Mouse (Mus musculus): ENCODE measurements around the gene Hormad2. TPM values are rescaled to one million over a fixed set of nuclear protein-coding genes. Genes with fewer than 3 reads are reported as not detected.
A peak's percentile ranks its signal among the peaks of the same experiment; 100 is the strongest.

Gene Hormad2
- total and polyA plus RNA-seq, 3 experiments: not detected

GRCm38 (mm10) chr11:4336693-4337283 lies 104.1 kb downstream of the Hormad2 start:
- Histone ChIP-seq H3K4me3 (replicated peaks in 1 of 3; ENCODE audit: low read depth in 2 of 3, low read length in 2 of 3, poor library complexity in 1 of 3) (no peak overlapping the region), H3K9ac (ENCODE audit: insufficient read depth, low read depth) (no peak overlapping the region)
- no peak for DNase-seq (ENCODE audit: extremely low read depth)

GRCm38 (mm10) chr11:4335810-4336692 lies 104.9 kb downstream of the Hormad2 start:
- TF ChIP-seq BHLHE40 (IDR thresholded peaks at IDR 0.05; ENCODE audit: low read depth, low read length) (no peak), ZNF384 (IDR thresholded peaks at IDR 0.05; ENCODE audit: low read depth, low read length) (peak; percentile 53; the same call in 1 of the 2 replicates), ETS1 (conservative IDR thresholded peaks at IDR 0.05; ENCODE audit: low read depth, low read length) (no peak)
- dilution Hi-C loops (cut with MboI; ENCODE audit: extremely low pct_ligation_motif_present, extremely low pct_unique_long_range_greater_than_20kb, low sequenced_read_pairs): no loop called here
- Histone ChIP-seq H3K36me3 (replicated peaks in 1 of 2; ENCODE audit: control insufficient read depth in 1 of 2, insufficient read depth in 1 of 2, low read length in 1 of 2) (no peaks in the 10 kb centered on the region), H3K4me1 (ENCODE audit: control insufficient read depth in 1 of 2, insufficient read depth in 2 of 2) (peaks cover 12 to 37% of the 10 kb centered on the region in 2 experiments), H3K4me3 (replicated peaks in 1 of 3; ENCODE audit: low read depth in 2 of 3, low read length in 2 of 3, poor library complexity in 1 of 3) (no peak overlapping the region), H3K4me2 (ENCODE audit: insufficient read depth, low read depth, poor library complexity, severe bottlenecking) (no peak overlapping the region), H3K27ac (ENCODE audit: insufficient read depth, low read depth) (no peak overlapping the region), H3K79me2 (replicated peaks; ENCODE audit: control insufficient read depth, extremely low read depth, insufficient read depth, poor library complexity, severe bottlenecking) (no peaks in the 10 kb centered on the region), H3K9ac (ENCODE audit: insufficient read depth, low read depth) (no peak overlapping the region), H3K9me3 (replicated peaks; ENCODE audit: low read length) (no peaks in the 10 kb centered on the region), H3K27me3 (replicated peaks) (no peaks in the 10 kb centered on the region)
- no peak for DNase-seq (ENCODE audit: extremely low read depth)
- in situ Hi-C loops (cut with MboI; ENCODE audit: low pct_ligation_motif_present, low pct_unique_long_range_greater_than_20kb, low sequenced_read_pairs): no loop called here

More at GRCm38 (mm10) chr11:4336693-4337283, 104.1 kb downstream of the Hormad2 start:
- Histone ChIP-seq H3K79me2 (replicated peaks; ENCODE audit: control insufficient read depth, extremely low read depth, insufficient read depth, poor library complexity, severe bottlenecking) (no peaks in the 10 kb centered on the region), H3K4me1 (ENCODE audit: control insufficient read depth in 1 of 2, insufficient read depth in 2 of 2) (peaks cover 12 to 39% of the 10 kb centered on the region in 2 experiments), H3K9me3 (replicated peaks; ENCODE audit: low read length) (no peaks in the 10 kb centered on the region), H3K4me2 (ENCODE audit: insufficient read depth, low read depth, poor library complexity, severe bottlenecking) (no peak overlapping the region), H3K27ac (ENCODE audit: insufficient read depth, low read depth) (no peak overlapping the region), H3K36me3 (replicated peaks in 1 of 2; ENCODE audit: control insufficient read depth in 1 of 2, insufficient read depth in 1 of 2, low read length in 1 of 2) (no peaks in the 10 kb centered on the region), H3K27me3 (replicated peaks) (no peaks in the 10 kb centered on the region)
- in situ Hi-C loops (cut with MboI; ENCODE audit: low pct_ligation_motif_present, low pct_unique_long_range_greater_than_20kb, low sequenced_read_pairs): no loop called here
- no peak for TF ChIP-seq BHLHE40 (IDR thresholded peaks at IDR 0.05; ENCODE audit: low read depth, low read length)
- no peak for TF ChIP-seq HCFC1 (IDR thresholded peaks at IDR 0.05; ENCODE audit: low read depth, low read length)
- peak; percentile 87 for TF ChIP-seq MAFK (IDR thresholded peaks at IDR 0.05; ENCODE audit: insufficient replicate concordance, low read length)
- TF ChIP-seq USF1 (IDR thresholded peaks at IDR 0.05; ENCODE audit: low read depth, low read length): no peak
- 0 out of 2 replicates have a peak, but pooled peaks have one; percentile 14 for TF ChIP-seq EP300 (IDR thresholded peaks at IDR 0.05; ENCODE audit: low read length)
- no peak for TF ChIP-seq GABPA (IDR thresholded peaks at IDR 0.05; ENCODE audit: insufficient replicate concordance, low read depth, low read length)
- dilution Hi-C loops (cut with MboI; ENCODE audit: extremely low pct_ligation_motif_present, extremely low pct_unique_long_range_greater_than_20kb, low sequenced_read_pairs): no loop called here

GRCm38 (mm10) chr11:4332961-4333360 lies 107.9 kb downstream of the Hormad2 start:
- dilution Hi-C loops (cut with MboI; ENCODE audit: extremely low pct_ligation_motif_present, extremely low pct_unique_long_range_greater_than_20kb, low sequenced_read_pairs) (no loop called here), in situ Hi-C loops (cut with MboI; ENCODE audit: low pct_ligation_motif_present, low pct_unique_long_range_greater_than_20kb, low sequenced_read_pairs) (no loop called here)
- no peak for TF ChIP-seq BHLHE40 (IDR thresholded peaks at IDR 0.05; ENCODE audit: low read depth, low read length)
- TF ChIP-seq NRF1 (IDR thresholded peaks at IDR 0.05; ENCODE audit: low read depth, low read length): no peak
- no peak for TF ChIP-seq ZKSCAN1 (IDR thresholded peaks at IDR 0.05; ENCODE audit: borderline replicate concordance, low read depth, low read length)
- TF ChIP-seq JUN (IDR thresholded peaks at IDR 0.05; ENCODE audit: insufficient read depth, low read depth, low read length): no peak
- TF ChIP-seq TCF12 (IDR thresholded peaks at IDR 0.05; ENCODE audit: low read depth, low read length): no peak
- TF ChIP-seq POLR2AphosphoS2 (IDR thresholded peaks at IDR 0.05; ENCODE audit: low read depth, low read length): no peak

More at GRCm38 (mm10) chr11:4332961-4333360, 107.9 kb downstream of the Hormad2 start:
- H3K36me3 ChIP-seq (replicated peaks in 1 of 2; ENCODE audit: control insufficient read depth in 1 of 2, insufficient read depth in 1 of 2, low read length in 1 of 2): no peaks in the 10 kb centered on the region
- DNase-seq (ENCODE audit: extremely low read depth): no peak
- no peak overlapping the region for H3K4me3 ChIP-seq (replicated peaks in 1 of 3; ENCODE audit: low read depth in 2 of 3, low read length in 2 of 3, poor library complexity in 1 of 3)
- peaks cover 12 to 27% of the 10 kb centered on the region in 2 experiments for H3K4me1 ChIP-seq (ENCODE audit: control insufficient read depth in 1 of 2, insufficient read depth in 2 of 2)
- H3K27ac ChIP-seq (ENCODE audit: insufficient read depth, low read depth): no peak overlapping the region
- no peak overlapping the region for H3K4me2 ChIP-seq (ENCODE audit: insufficient read depth, low read depth, poor library complexity, severe bottlenecking)
- no peaks in the 10 kb centered on the region for H3K9me3 ChIP-seq (replicated peaks; ENCODE audit: low read length)
- no peaks in the 10 kb centered on the region for H3K27me3 ChIP-seq (replicated peaks)
- no peak overlapping the region for H3K9ac ChIP-seq (ENCODE audit: insufficient read depth, low read depth)
- no peaks in the 10 kb centered on the region for H3K79me2 ChIP-seq (replicated peaks; ENCODE audit: control insufficient read depth, extremely low read depth, insufficient read depth, poor library complexity, severe bottlenecking)

Measured in CH12.LX (cell line).